Mouse (Mus musculus): ENCODE data around the gene Pax7.

- TF ChIP-seq GATA1 (IDR thresholded peaks at IDR 0.05; ENCODE audit: low read length) (no peak), TAL1 (IDR thresholded peaks at IDR 0.05; ENCODE audit: low read length) (no peak)
Observed at GRCm38 (mm10) chr4:139747190-139747936, 86.0 kb downstream of the Pax7 start.

Measured in erythroblast, embryonic 14.5 days (primary cell).